Mouse (Mus musculus): Measurements from ENCODE around the gene Mbd4.

DNA sequence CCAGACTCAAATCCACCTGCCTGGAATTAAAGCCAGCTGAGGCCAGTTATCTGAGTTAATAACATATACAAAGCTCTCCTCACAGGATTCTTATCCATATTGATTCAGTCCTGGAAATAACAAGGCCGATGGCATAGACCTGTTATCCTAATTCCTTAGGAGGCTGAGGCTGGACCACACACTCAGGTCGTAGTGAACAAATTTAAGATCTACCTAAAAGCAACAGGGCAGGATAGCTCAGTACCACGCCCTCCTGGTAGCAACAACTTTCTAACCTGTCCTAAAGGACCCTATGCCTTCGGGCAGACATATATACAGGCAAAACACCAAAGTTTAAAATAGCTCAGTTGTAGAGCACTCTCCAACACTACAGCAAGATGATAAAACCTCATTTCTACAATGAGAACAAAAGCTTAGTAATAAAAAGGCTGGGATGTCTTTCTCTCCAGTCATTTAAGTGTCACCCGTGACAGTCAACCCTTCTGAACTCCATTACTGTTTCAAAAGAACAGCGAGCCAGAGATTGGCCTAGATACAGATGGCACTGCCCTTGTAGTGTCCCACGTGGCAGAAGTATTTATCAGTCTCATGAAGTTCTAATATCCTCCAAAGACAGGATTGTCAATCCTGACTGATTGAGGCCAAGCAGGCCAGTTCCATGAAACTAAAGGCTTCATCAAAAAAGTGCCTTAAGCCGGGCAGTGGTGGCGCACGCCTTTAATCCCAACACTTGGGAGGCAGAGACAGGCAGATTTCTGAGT lies 48.6 kb downstream of the Mbd4 start:
- TF ChIP-seq CTCF (conservative IDR thresholded peaks at IDR 0.05; ENCODE audit: insufficient read depth, insufficient read length, low read depth, low read length) (no peak), POLR2A (IDR thresholded peaks at IDR 0.05; ENCODE audit: low read depth, low read length) (no peak)

Measured in kidney, adult 2 months (tissue).